Mouse (Mus musculus): ENCODE results near the gene Gm21861. TPM values are rescaled to one million over a fixed set of nuclear protein-coding genes. Genes with fewer than 3 reads are reported as not detected.
"Not testable (repeated sequence)": the region's sequence is repeated elsewhere in the genome, so short reads cannot be mapped to it uniquely, and the experiment has no call there.

Gm21861 gene
- not detected in 2 replicates for polyA plus RNA-seq (2015; fragmentation: Nextera tagmentation; extraction: Ambion mirVana)

GRCm38 (mm10) chrY:58814497-58814896 is at the start of gene Gm21861:
TSS of gene Gm21861 (minus strand) at chrY:58814597.
- not testable (repeated sequence) for H3K4me2 ChIP-seq (ENCODE audit: low read length); H3K27ac ChIP-seq; H3K36me3 ChIP-seq (ENCODE audit: insufficient read depth, low read length); H3K4me3 ChIP-seq (replicated peaks; ENCODE audit: low read depth, low read length); DNase-seq (ENCODE audit: low spot score); H3K4me1 ChIP-seq (replicated peaks; ENCODE audit: insufficient read depth, low read length); H3K9ac ChIP-seq (ENCODE audit: low read depth, low read length); H3K27me3 ChIP-seq (ENCODE audit: insufficient read depth, low read length); ATAC-seq (replicated peaks; ENCODE audit: low FRiP score, low read depth); H3K9me3 ChIP-seq (replicated peaks; ENCODE audit: low read length)
- no CpG with 5 or more reads among the region's 7 CpGs for WGBS

All from kidney, postnatal 0 days (tissue).